Mouse (Mus musculus): ENCODE measurements around the gene Lrrc37a.
"Not testable (repeated sequence)": the region's sequence is repeated elsewhere in the genome, so short reads cannot be mapped to it uniquely, and the experiment has no call there.

Lrrc37a gene

DNA sequence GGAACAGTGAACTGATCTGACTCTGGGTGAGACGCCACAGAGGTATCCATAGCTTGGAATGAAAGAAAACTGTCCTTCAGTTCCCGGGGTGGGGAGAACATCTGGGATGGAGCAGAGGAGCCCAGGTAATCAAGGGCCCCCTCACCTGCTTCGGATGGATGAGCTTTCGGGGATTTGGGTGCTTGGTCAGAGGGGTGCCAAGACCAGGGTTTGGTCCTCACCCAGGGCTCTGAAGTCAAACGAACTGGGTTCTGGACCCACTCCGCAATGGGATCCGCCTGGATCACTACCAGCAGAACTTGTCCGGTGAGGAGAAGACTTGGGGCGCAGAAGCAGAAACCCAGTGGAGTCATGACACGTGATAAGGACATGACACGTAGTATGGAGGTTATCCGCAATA lies at the start of gene Lrrc37a:
Gene Lrrc37a (minus strand): TSS at position 101 of the 400 bp plus-strand sequence.
- no peak for DNase-seq (ENCODE audit: low spot score)

DNA sequence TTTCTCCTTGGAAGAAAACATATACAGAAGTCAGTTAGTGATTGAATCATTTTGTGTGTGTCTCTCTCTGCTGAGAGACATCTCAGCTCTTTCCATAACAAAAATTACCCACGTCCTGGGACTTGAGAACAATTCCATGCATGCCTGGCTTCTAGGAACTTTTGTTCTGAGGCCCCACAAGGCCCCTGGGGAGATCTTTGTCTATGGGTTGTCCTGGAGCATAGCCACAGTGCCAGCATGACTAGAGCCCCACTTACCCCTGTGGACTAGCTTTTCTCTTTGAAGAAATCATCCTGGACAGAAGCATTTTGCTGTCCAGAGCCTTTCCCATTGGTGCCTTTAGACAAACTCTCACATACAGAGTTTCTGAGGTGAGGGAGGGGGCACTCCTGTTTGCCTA lies 30.6 kb upstream of the Lrrc37a start:
- not testable (repeated sequence) for DNase-seq (ENCODE audit: low spot score)

DNA sequence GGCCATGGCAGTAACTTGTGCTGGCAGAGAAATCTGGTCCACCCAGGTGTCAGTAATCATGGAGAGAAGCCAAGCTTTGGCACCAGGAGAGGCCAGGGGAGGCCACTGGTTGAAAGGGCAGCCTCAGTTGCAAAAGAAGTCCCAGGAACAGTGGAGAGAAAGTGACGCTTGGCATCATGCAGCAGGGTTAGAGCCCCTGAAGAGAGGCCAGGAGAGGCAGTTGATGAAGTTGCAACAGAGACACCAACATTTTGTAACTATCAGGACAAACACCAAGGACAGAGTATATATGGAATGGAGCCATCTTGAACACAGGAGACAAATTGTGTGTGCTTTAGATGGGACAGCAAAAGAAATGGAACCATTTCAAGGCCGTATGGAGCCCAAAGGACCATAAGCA lies 7.7 kb upstream of the Lrrc37a start:
- DNase-seq (ENCODE audit: low spot score), result no peak

DNA sequence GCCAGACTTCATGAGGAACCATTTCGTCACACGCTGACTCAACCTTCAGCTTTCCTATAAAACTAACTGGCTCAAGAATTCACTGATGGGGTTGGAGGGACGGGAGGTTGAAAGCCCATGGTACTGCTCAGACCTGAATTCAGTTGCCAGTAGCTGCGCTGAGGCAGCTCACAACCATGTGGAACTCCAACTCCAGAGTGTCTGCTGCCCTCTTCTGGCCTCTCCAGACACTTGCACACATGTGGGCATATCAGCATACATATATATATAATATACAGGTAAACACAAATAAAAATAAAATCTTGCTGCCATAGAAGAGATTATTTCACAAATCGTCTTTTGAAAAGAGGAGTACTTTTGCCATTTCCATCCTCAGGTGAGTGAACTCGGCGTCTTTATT lies 40.0 kb downstream of the Lrrc37a start:
- peak; percentile 54 for DNase-seq (ENCODE audit: low spot score)

DNA sequence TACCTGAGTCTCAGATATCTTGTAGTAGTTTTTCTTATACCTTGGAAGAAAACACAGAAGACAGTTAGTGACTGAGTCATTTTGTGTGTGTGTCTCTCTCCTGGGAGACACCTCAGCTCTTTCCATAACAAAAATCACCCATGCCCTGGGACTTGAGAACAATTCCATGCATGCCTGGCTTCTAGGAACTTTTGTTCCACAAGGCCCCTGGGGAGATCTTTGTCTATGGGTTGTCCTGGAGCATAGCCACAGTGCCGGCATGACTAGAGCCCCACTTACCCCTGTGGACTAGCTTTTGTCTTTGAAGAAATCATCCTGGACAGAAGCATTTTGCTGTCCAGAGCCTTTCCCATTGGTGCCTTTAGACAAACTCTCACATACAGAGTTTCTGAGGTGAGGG lies 53.3 kb downstream of the Lrrc37a start:
- not testable (repeated sequence) for DNase-seq (ENCODE audit: low spot score)

GRCm38 (mm10) chr11:103449721-103450120 lies 54.7 kb downstream of the Lrrc37a start:
- not testable (repeated sequence) for DNase-seq (ENCODE audit: low spot score)

DNA sequence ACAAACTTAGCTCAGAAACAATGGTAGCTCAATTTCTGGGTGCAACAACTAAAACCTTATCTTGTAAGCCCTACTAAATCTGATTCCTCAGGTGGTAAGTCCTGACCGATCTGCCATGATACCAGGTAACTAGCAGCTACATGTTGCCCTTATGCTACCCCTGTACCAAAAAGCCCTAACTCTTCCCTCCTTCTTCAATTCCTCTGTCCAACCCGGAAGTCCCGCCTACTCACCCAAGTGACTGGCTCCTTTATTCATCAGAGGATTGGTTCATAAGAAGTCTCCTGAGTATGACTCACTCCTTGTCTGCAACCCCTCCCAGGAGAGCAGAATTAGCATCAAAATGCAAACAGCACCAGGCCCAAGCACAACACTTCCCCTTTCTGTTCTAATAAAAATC lies 60.7 kb downstream of the Lrrc37a start:
- no peak for DNase-seq (ENCODE audit: low spot score)

DNA sequence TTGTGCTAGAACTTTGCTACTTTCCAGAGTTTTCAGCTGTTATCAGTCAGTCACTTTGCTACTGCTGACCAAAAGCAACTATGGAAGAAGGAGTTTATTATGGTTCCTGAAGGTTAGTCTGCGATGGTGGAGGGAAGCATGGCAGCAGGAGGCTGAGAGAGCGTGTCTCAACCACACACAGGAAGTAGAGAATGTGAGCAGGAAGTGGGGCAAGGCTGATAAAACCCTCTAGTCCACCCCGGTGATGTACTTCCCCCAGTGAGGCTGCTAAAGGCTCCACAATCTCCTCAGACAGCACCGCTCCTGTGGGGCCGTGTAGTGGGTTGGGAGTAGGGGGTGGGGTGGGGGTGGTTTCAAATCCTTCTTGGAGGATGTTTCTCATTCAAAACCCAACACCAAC lies 68.1 kb downstream of the Lrrc37a start:
- no peak for DNase-seq (ENCODE audit: low spot score)

DNA sequence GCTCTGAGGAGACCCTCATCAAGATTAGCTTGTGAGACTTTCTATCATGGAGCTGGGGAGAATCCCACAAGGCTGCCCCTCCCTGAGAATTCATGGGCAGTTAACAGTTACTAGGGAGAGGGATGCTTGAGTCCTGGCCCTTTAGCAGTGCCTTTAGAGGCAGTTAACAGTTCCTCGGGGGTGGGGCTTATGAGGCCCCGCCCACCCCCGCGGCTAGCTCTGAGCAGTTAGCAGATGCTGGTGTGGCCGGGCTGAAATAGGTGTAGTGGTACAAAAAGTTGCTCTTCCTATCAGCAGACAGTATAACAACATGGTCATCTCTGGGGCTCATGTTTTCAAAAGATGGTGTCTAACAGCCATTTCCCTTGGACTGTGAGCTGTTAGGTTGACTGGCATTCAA lies 79.4 kb downstream of the Lrrc37a start:
- DNase-seq (ENCODE audit: low spot score), result peak; percentile 17

DNA sequence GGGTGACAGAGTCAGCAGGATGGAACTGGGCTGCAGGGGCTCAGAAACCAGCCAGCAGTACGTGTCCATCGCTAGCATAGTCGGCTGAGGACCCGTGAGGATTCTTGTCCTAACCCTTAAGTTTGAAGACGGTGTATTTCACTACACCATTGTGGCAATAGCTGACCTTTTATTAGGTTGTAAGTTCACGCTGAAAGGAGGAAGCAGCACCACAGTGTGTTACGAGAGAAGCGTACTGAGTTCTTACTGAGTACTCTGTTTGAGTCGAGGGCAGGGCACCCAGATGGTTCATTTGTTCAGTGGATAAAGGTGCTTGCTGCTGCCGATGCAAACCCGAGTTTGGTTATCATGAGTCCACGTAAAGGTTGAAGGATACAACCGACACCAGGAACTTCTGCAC lies 84.7 kb downstream of the Lrrc37a start:
- no peak for DNase-seq (ENCODE audit: low spot score)

- DNase-seq (ENCODE audit: low spot score), result no peak
Measured at GRCm38 (mm10) chr11:103419226-103419625, 85.2 kb downstream of the Lrrc37a start.

DNA sequence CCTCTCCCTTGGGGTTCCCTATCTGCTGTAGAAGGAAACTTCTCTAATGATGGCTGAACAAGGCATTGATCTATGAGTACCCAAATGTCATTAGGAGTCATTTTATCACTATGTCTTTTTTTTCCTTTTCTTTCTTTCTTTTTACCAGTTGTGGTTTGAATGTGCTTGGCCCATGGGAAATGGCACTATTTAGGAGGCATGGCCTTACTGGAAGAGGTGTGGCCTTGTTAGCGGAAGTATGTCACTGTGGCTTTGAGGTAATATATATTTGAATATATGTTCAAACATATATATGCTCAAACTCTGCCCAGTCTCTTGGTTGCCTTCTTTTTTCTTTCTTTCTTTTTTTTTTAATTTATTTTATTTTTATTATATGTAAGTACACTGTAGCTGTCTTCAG lies 90.9 kb downstream of the Lrrc37a start:
- no peak for DNase-seq (ENCODE audit: low spot score)

- no peak for DNase-seq (ENCODE audit: low spot score)
Measured at GRCm38 (mm10) chr11:103412950-103413423, 91.4 kb downstream of the Lrrc37a start.

DNA sequence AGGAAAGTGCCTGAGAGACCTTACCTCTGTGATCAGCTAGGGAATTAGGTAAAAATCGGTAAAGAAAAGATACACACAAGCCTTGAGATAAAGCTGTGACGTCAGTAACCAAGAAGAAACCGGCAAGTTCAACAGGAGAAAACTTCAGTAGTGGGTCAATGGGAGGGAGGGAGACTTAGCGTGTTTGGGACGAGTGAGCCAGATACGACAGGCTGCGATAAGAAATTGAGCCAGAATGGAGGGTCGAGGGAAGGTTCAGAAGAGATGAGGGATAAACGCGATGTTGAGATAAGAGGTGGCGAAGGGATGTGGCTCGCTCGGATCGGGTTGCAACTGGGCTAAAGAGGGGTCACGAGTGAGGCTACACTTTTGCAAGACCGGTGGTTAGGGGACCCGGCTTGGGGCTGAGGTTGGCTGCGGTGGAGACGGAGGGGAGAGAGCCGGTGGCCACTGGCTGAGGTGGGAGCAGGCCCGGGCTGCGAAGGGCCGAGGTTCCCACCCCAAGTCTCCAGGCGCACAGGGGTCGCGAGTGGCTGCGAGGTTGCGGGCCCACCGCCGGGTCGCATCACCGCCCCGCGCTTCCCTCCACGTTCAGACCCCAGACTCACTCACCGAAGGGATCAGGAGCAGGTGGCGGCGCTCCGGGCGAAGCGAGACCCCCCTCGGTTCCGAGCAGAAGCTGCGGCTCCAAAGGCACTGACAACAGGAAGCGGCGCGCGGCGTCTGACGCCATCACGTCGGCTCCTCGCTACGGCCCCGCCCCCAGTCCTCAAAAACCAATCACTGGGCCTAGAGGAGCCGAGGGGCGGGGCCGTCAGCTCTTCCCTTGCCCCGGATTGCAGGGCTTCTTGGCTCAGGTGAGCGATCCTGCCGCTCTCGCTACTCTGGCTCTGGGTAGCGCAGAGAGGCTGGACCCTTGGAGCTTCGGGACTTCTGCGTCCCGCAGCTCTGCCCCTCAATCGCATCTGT lies 92.1 kb downstream of the Lrrc37a start, which contains the start of gene Plekhm1:
Gene Plekhm1 (minus strand): TSS at position 707 of the 969 bp plus-strand sequence.
- DNase-seq (ENCODE audit: low spot score), result peak; percentile 98

- DNase-seq (ENCODE audit: low spot score), result no peak
Measured at GRCm38 (mm10) chr11:103411301-103411700, 93.1 kb downstream of the Lrrc37a start.

GRCm38 (mm10) chr11:103408880-103409279 lies 95.5 kb downstream of the Lrrc37a start:
- DNase-seq (ENCODE audit: low spot score), result no peak

DNA sequence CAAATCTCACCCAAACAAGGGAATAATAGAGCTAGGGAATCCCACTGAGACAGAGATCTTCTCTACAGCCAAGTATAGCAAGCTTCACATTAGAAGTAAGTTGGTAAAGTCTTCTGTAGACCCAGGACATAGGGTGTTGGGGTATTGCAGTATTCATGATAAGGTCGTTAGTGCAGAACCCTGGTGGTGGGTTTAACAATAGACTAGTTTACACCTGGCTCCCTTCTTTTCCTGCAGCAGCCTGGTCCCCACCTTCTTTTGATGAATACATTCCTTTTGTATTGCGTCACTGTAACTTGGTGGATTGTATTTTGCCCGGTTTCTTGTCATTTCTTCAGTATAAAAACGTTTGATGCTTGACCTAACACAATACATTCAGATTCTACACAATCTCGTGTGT lies 97.3 kb downstream of the Lrrc37a start:
- DNase-seq (ENCODE audit: low spot score), result not testable (repeated sequence)

- DNase-seq (ENCODE audit: low spot score), result no peak
Measured at GRCm38 (mm10) chr11:103406551-103406950, 97.8 kb downstream of the Lrrc37a start.

- DNase-seq (ENCODE audit: low spot score), result no peak
Measured at GRCm38 (mm10) chr11:103405814-103406213, 98.6 kb downstream of the Lrrc37a start.

- no peak for DNase-seq (ENCODE audit: low spot score)
Measured at GRCm38 (mm10) chr11:103404618-103405017, 99.8 kb downstream of the Lrrc37a start.

- no peak for DNase-seq (ENCODE audit: low spot score)
Measured at GRCm38 (mm10) chr11:103403776-103404175, 100.6 kb downstream of the Lrrc37a start.

DNA sequence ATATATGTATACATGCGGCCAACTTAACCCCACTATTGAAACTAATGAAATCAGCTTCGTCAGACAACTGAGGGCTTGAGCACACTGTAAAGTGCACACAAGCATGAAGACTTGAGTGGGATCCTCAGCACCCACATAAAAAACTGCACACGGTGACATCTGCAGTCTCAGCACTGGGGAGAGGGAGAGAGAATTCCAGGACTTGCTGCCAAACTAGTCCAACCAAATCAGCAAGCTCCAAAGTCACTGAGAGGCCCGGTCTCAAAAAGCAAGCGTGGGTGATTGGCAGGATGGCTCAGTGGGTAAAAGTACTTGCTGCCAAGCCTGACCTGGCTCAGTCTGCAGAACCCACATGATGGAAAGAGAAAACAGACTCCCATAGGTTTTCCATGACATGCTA lies 101.7 kb downstream of the Lrrc37a start:
- DNase-seq (ENCODE audit: low spot score), result no peak

DNA sequence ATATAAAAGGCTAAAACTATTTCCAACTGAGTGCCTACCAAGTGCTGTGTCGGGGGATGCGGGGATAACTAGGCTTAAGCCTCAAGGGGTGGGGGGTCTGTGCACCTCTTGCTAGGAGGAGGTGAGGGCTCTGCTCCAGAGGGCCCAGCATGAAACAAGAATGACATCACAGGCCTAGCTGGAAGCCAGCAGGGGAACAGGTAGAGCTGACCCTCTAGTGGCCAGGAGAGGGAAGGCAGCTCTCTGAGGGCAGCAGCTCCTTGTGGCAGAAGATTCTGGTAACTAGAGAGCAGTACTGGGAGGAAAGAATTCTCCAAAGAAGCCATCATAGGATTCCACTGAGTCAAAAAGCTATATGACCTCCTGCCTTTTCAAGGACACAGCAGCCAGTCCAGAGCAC lies 102.2 kb downstream of the Lrrc37a start:
- peak; percentile 41 for DNase-seq (ENCODE audit: low spot score)
